Mouse (Mus musculus): Measurements from ENCODE around the gene Gm8773.

GRCm38 (mm10) chr5:5540385-5540784, 33.2 kb upstream of the Gm8773 start:
- no peak for TF ChIP-seq CTCF (conservative IDR thresholded peaks at IDR 0.05 in 1 of 2, IDR thresholded peaks at IDR 0.05 in 1 of 2; ENCODE audit: low read depth in 2 of 2, low read length in 2 of 2)
- no peak for TF ChIP-seq POLR2A (IDR thresholded peaks at IDR 0.05; ENCODE audit: low read depth, low read length)
- TF ChIP-seq HCFC1 (IDR thresholded peaks at IDR 0.05; ENCODE audit: low read depth, low read length): no peak
- TF ChIP-seq SMC3 (IDR thresholded peaks at IDR 0.05; ENCODE audit: low read depth, low read length): no peak
- TF ChIP-seq ZNF384 (IDR thresholded peaks at IDR 0.05; ENCODE audit: low read depth, low read length): no peak
- no peak for TF ChIP-seq ETS1 (conservative IDR thresholded peaks at IDR 0.05; ENCODE audit: low read depth, low read length)
- no peak for TF ChIP-seq IRF4 (IDR thresholded peaks at IDR 0.05; ENCODE audit: low read depth, low read length)
- no peak for TF ChIP-seq SIN3A (IDR thresholded peaks at IDR 0.05; ENCODE audit: low read length)
- no peak for TF ChIP-seq EP300 (IDR thresholded peaks at IDR 0.05; ENCODE audit: low read length)
- no peak for TF ChIP-seq POLR2AphosphoS2 (IDR thresholded peaks at IDR 0.05; ENCODE audit: low read depth, low read length)
- TF ChIP-seq USF1 (IDR thresholded peaks at IDR 0.05; ENCODE audit: low read depth, low read length): no peak
- no peak for TF ChIP-seq JUN (IDR thresholded peaks at IDR 0.05; ENCODE audit: insufficient read depth, low read depth, low read length)
- no peak for TF ChIP-seq CHD1 (IDR thresholded peaks at IDR 0.05; ENCODE audit: low read depth, low read length)
- no peak for TF ChIP-seq TBP (conservative IDR thresholded peaks at IDR 0.05; ENCODE audit: low read depth, low read length)

Data from CH12.LX (cell line).